Mouse (Mus musculus) CH12.LX (cell line): ENCODE results near the gene Arf6.

Source experiments
- BHLHE40 ChIP-seq: IDR thresholded peaks from 2 replicates; pipeline ENCODE4 v1.6.1; 2011; ENCODE audit warnings: mild to moderate bottlenecking, low read depth, low read length, improper control_type of control experiment
- CTCF ChIP-seq, 2 experiments: IDR thresholded peaks in 1 of 2; conservative IDR thresholded peaks in 1 of 2; 2 replicates each; pipeline ENCODE4 v1.5.1; 2011 to 2012; ENCODE audit warnings: low read depth in 2 of 2, low read length in 2 of 2, improper control_type of control experiment in 1 of 2, inconsistent platforms in 1 of 2, mild to moderate bottlenecking in 1 of 2, moderate library complexity in 1 of 2
- ELF1 ChIP-seq: IDR thresholded peaks from 2 replicates; pipeline ENCODE4 v1.6.1; 2014; ENCODE audit warnings: low read depth, mild to moderate bottlenecking, inconsistent platforms, low read length, improper control_type of control experiment
- EP300 ChIP-seq: IDR thresholded peaks from 2 replicates; pipeline ENCODE4 v1.6.1; 2011; ENCODE audit warnings: low read length, improper control_type of control experiment
- HCFC1 ChIP-seq: IDR thresholded peaks from 2 replicates; pipeline ENCODE4 v1.6.1; 2012; ENCODE audit warnings: low read depth, mild to moderate bottlenecking, inconsistent platforms, low read length, improper control_type of control experiment
- MAFK ChIP-seq: IDR thresholded peaks from 2 replicates; pipeline ENCODE4 v1.6.1; 2011; ENCODE audit warnings: low read length, improper control_type of control experiment; ENCODE audit not compliant: insufficient replicate concordance
- MYC ChIP-seq: IDR thresholded peaks from 2 replicates; pipeline ENCODE4 v1.6.1; 2011; ENCODE audit warnings: low read depth, mild to moderate bottlenecking, improper control_type of control experiment, low read length

DNA sequence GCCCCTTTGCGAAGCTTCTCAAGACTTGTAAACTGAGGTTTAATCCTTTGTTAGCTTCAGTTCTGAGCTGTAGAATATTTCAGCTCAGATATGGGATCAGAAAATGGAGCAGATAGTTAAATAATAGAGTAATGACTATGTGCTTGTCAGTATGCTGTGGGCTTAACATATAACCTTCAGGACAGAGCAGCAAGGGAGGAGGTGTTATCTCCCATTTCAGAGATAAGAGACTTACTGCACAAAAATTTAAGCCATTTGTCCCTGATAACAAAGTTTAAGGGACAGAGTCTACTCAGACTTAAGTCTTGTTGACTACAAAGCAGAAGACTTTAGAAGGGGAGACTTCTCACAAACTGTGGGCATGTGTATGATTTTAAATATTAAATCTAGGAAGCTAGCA is 10.9 kb downstream of the Arf6 start:
- no peak for TF ChIP-seq CTCF (conservative IDR thresholded peaks at IDR 0.05 in 1 of 2, IDR thresholded peaks at IDR 0.05 in 1 of 2; ENCODE audit: low read depth in 2 of 2, low read length in 2 of 2)
- TF ChIP-seq MAFK = no peak
- TF ChIP-seq MYC = no peak
- no peak for TF ChIP-seq HCFC1
- TF ChIP-seq BHLHE40 = no peak
- no peak for TF ChIP-seq ELF1
- TF ChIP-seq EP300 = no peak
